Mouse (Mus musculus): ENCODE results near the gene Ptges2. TPM values are rescaled to one million over a fixed set of nuclear protein-coding genes. Genes with fewer than 3 reads are reported as not detected.

Ptges2 gene
- 31.6 and 33.0 TPM in 2 replicates for polyA plus RNA-seq (2015; fragmentation: Nextera tagmentation; extraction: Ambion mirVana)

DNA sequence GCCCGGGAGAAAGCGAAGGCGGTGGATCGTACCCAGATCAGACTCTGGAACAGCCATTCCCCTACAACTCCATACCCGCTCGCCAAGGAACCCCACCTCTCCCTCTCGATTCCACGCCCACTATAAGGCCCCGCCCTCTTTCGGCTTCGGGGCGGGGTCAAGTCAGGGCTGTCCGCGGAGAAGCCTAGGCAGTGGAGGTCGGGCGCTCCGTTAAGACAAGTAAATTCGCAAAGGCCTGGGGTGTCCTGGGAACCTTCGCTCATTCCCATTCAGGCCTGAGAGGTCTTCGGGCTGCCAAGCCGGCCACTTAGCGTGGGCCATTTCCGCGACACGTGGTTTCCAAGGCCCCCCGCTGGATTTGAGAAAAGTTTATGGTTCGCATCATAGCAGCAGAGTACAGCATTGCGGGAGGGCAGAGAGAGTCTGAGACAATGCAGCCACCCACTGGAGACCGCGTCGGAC lies at the start of gene Ptges2:
Gene Ptges2, plus strand, starts transcription at position 413 of the 462 bp plus-strand sequence.
- Histone ChIP-seq H3K9me3 (ENCODE audit: control insufficient read depth, low read length) (no peaks in the 10 kb centered on the region), H3K27ac (replicated peaks) (peak within 1 kb of the TSS; percentile 97), H3K27me3 (ENCODE audit: control insufficient read depth, insufficient read depth, low read length) (no peaks in the 10 kb centered on the region), H3K4me2 (replicated peaks; ENCODE audit: low read depth) (peak within 1 kb of the TSS; percentile 89), H3K4me3 (ENCODE audit: low read depth, low read length) (peak within 1 kb of the TSS; percentile 76), H3K4me1 (replicated peaks; ENCODE audit: control insufficient read depth, insufficient read depth) (peaks cover 2% of the 10 kb centered on the region; the same call in 1 of the 2 replicates), H3K9ac (ENCODE audit: low read length) (peak within 1 kb of the TSS; percentile 71), H3K36me3 (ENCODE audit: control insufficient read depth, insufficient read depth, low read length) (0 out of 2 replicates have a peak, but pooled peaks cover under 1% of the 10 kb centered on the region)
- TF ChIP-seq CTCF (IDR thresholded peaks at IDR 0.05; ENCODE audit: low read depth), result no peak
- TF ChIP-seq EP300 (optimal IDR thresholded peaks at IDR 0.05), result no peak
- ATAC-seq (ENCODE audit: low FRiP score, low TSS enrichment), result peak; percentile 86
- peak; percentile 94 for DNase-seq (ENCODE audit: low spot score)
- WGBS, result under 1% methylated on average over 31 of the region's 31 CpGs

DNA sequence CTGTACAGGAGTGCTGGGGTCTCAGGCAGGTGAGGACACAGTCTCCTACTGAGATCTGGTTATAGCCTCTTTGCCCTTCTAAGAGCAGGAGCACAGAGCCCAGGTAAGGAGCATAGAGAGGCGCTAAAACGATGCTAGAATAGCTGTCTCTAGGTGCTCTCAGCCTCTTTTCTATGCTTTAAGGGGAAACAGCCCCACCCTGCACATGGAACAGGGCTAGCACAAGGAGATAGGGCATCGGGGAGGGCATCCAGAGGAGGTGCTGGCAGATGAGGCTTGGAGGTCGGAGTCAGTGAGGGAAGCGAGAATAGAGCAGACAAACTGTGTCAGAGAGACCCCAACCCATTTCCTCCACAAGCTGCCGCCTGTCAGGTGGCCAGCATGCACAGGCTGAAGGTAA lies 48.7 kb upstream of the Ptges2 start:
- Histone ChIP-seq H3K36me3 (ENCODE audit: control insufficient read depth, insufficient read depth, low read length) (no peaks in the 10 kb centered on the region), H3K4me2 (replicated peaks; ENCODE audit: low read depth) (no peak overlapping the region), H3K4me1 (replicated peaks; ENCODE audit: control insufficient read depth, insufficient read depth) (0 out of 2 replicates have a peak, but pooled peaks cover 3% of the 10 kb centered on the region), H3K9ac (ENCODE audit: low read length) (no peak overlapping the region), H3K27me3 (ENCODE audit: control insufficient read depth, insufficient read depth, low read length) (no peaks in the 10 kb centered on the region), H3K9me3 (ENCODE audit: control insufficient read depth, low read length) (no peaks in the 10 kb centered on the region), H3K4me3 (ENCODE audit: low read depth, low read length) (no peak overlapping the region), H3K27ac (replicated peaks) (no peak overlapping the region)
- DNase-seq (ENCODE audit: low spot score) (no peak), ATAC-seq (ENCODE audit: low FRiP score, low TSS enrichment) (no peak)
- TF ChIP-seq EP300 (optimal IDR thresholded peaks at IDR 0.05) (no peak), CTCF (IDR thresholded peaks at IDR 0.05; ENCODE audit: low read depth) (no peak)
- 76% methylated on average over 6 of the region's 6 CpGs for WGBS

DNA sequence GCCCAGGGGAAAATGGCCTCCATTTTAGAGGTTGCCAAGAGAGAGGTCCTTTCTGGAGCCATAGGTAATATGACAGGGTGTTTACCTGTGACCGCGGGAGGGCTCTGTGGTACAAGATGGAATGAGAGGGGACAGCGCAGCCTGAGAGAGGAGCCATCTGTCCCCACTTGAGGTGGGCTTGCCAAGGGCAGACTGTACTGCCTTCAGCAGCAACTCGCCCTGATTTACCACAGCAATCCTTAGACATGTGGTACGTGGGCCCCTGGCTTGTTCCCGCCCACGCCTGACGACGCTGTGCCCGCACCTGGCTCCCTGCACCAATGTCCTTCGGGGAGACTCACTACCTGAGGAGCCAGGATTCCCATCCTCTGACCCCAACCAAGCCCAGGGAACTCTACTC lies 47.4 kb upstream of the Ptges2 start:
- no peak overlapping the region for H3K9ac ChIP-seq (ENCODE audit: low read length)
- no peak overlapping the region for H3K4me2 ChIP-seq (replicated peaks; ENCODE audit: low read depth)
- TF ChIP-seq CTCF (IDR thresholded peaks at IDR 0.05; ENCODE audit: low read depth) (no peak), EP300 (optimal IDR thresholded peaks at IDR 0.05) (no peak)
- H3K4me1 ChIP-seq (replicated peaks; ENCODE audit: control insufficient read depth, insufficient read depth), result 0 out of 2 replicates have a peak, but pooled peaks cover 3% of the 10 kb centered on the region
- no peaks in the 10 kb centered on the region for H3K27me3 ChIP-seq (ENCODE audit: control insufficient read depth, insufficient read depth, low read length)
- no peak overlapping the region for H3K27ac ChIP-seq (replicated peaks)
- H3K9me3 ChIP-seq (ENCODE audit: control insufficient read depth, low read length), result no peaks in the 10 kb centered on the region
- DNase-seq (ENCODE audit: low spot score) (no peak), ATAC-seq (ENCODE audit: low FRiP score, low TSS enrichment) (no peak)
- no peak overlapping the region for H3K4me3 ChIP-seq (ENCODE audit: low read depth, low read length)
- no peaks in the 10 kb centered on the region; the same call in 1 of the 2 replicates for H3K36me3 ChIP-seq (ENCODE audit: control insufficient read depth, insufficient read depth, low read length)
- 85% methylated on average over 11 of the region's 11 CpGs for WGBS

DNA sequence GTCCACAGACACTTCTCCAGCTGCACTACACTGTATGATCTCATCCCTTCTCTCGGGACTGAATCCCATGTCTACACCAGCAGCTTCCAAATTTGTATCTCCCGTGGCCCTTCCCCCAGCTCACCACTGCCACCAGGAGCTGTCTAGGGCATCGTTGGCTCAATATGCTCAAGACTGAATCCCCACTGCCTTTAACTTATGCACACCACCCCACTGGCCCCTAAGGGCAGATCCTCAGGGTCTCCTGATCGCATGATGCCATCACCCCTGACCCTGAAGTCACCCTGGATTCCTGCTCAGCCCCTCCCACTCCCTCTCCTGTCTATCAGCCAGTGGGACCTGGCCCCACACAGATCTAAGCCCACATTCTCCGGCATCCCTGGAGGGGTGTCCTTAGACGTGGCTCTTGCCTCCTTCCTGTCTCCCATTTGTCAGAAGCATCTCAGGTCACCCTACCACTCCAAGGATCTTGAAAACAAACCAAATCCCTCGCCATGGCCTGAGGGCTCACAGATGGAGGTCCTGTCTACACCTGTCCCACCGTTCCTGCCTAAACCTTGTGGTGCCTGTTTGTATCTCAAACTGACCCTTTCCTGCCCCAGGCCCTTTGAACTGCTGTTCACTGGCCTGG lies 46.0 kb upstream of the Ptges2 start:
- no peaks in the 10 kb centered on the region for H3K27me3 ChIP-seq (ENCODE audit: control insufficient read depth, insufficient read depth, low read length)
- no peak overlapping the region for H3K9ac ChIP-seq (ENCODE audit: low read length)
- no peak overlapping the region for H3K27ac ChIP-seq (replicated peaks)
- DNase-seq (ENCODE audit: low spot score) (no peak), ATAC-seq (ENCODE audit: low FRiP score, low TSS enrichment) (no peak)
- H3K4me2 ChIP-seq (replicated peaks; ENCODE audit: low read depth), result no peak overlapping the region
- H3K36me3 ChIP-seq (ENCODE audit: control insufficient read depth, insufficient read depth, low read length), result no peaks in the 10 kb centered on the region; the same call in 1 of the 2 replicates
- H3K9me3 ChIP-seq (ENCODE audit: control insufficient read depth, low read length), result no peaks in the 10 kb centered on the region
- H3K4me1 ChIP-seq (replicated peaks; ENCODE audit: control insufficient read depth, insufficient read depth), result 0 out of 2 replicates have a peak, but pooled peaks cover 3% of the 10 kb centered on the region
- no peak for TF ChIP-seq CTCF (IDR thresholded peaks at IDR 0.05; ENCODE audit: low read depth)
- TF ChIP-seq EP300 (optimal IDR thresholded peaks at IDR 0.05), result no peak
- WGBS, result 44% methylated on average over 8 of the region's 8 CpGs
- H3K4me3 ChIP-seq (ENCODE audit: low read depth, low read length), result no peak overlapping the region

DNA sequence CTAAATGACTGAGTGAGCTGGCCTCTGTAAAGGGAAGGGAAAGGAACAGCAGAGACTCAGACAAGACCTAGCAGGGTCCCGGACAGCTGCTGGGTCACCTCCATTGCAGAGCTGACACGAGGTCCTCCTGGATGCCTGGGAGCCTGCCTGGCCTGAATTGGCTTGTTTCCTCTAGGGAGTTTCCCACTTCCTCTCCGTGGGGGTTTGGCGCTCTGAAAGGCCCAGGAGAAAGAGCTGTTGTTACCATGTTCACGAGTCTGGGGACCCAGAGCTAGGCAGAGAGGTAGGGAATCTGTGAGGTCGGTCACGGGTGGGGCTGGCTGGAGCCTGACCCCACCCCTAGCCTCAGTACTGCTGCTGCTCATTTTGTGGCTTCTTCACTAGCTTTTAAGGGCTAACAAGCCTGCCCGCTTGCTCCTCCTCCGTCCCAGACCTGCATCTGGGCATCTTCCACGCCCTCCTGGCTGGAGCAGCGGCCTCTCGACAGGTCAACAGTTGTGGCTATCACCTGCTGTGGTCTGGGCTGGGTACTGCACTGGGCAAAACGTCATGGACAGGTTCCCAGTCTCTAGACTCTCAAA lies 45.1 kb upstream of the Ptges2 start:
- H3K4me1 ChIP-seq (replicated peaks; ENCODE audit: control insufficient read depth, insufficient read depth), result 0 out of 2 replicates have a peak, but pooled peaks cover 3% of the 10 kb centered on the region
- H3K27me3 ChIP-seq (ENCODE audit: control insufficient read depth, insufficient read depth, low read length), result no peaks in the 10 kb centered on the region
- no peak overlapping the region for H3K27ac ChIP-seq (replicated peaks)
- H3K36me3 ChIP-seq (ENCODE audit: control insufficient read depth, insufficient read depth, low read length), result no peaks in the 10 kb centered on the region; the same call in 1 of the 2 replicates
- no peak overlapping the region for H3K4me2 ChIP-seq (replicated peaks; ENCODE audit: low read depth)
- no peak overlapping the region for H3K9ac ChIP-seq (ENCODE audit: low read length)
- TF ChIP-seq EP300 (optimal IDR thresholded peaks at IDR 0.05), result no peak
- no peak for TF ChIP-seq CTCF (IDR thresholded peaks at IDR 0.05; ENCODE audit: low read depth)
- WGBS, result 45% methylated on average over 13 of the region's 13 CpGs
- H3K4me3 ChIP-seq (ENCODE audit: low read depth, low read length), result no peak overlapping the region
- DNase-seq (ENCODE audit: low spot score) (peak; percentile 14), ATAC-seq (ENCODE audit: low FRiP score, low TSS enrichment) (no peak)
- no peaks in the 10 kb centered on the region for H3K9me3 ChIP-seq (ENCODE audit: control insufficient read depth, low read length)
